Comparison of ENCODE assay signal across 28 mouse cellular contexts in the genomic region with DNA sequence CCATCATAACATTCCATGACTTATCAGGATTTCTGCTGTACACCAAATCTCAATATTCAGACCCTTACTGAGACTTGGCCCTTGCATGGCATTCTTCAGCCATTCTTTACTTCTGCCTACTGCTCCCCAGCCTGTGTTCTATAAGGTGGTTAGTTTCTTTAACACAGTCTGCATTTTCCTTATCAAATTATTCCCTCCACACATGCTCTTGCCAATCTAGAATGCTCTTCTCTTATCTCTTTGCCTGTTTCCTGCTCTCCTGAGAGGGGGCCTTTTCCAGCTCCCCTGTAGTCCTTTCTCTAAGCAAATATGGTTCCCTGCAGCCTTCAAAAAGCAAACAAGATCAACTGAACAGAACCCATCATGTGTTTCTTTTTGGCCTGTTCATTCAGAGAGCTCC.
"Had no signal": no experiment of that assay in that cellular context is flagged by ENCODE, and none has a peak within 500 bp of the region (broad histone marks: within the 10 kb centered on the region; RNA-seq: fewer than 3 reads in every experiment).

No protein-coding gene starts in this region.

- H3K4me3 ChIP-seq: gastrocnemius, adult 2 months; heart, adult 2 months; heart, embryonic 13.5 days; heart, embryonic 15.5 days; hindbrain, embryonic 10.5 days; hindbrain, embryonic 12.5 days; kidney, embryonic 15.5 days; limb, embryonic 13.5 days; limb, embryonic 15.5 days; liver, embryonic 12.5 days; liver, embryonic 15.5 days had no signal

- ATAC-seq: hindbrain, postnatal 0 days; intestine, embryonic 16.5 days; liver, embryonic 12.5 days had no signal

- H3K9ac ChIP-seq: heart, embryonic 13.5 days; heart, embryonic 15.5 days; hindbrain, embryonic 12.5 days; hindbrain, embryonic 14.5 days; kidney, embryonic 15.5 days; limb, embryonic 13.5 days; limb, embryonic 15.5 days; liver, embryonic 12.5 days; liver, embryonic 15.5 days had no signal

- H3K4me1 ChIP-seq: heart, embryonic 15.5 days; hindbrain, embryonic 10.5 days; hindbrain, embryonic 12.5 days; kidney, embryonic 15.5 days; limb, embryonic 13.5 days; limb, embryonic 15.5 days had no signal

- H3K36me3 ChIP-seq: heart, embryonic 13.5 days; heart, embryonic 15.5 days; hindbrain, embryonic 10.5 days; hindbrain, embryonic 12.5 days; kidney, embryonic 15.5 days; limb, embryonic 13.5 days; limb, embryonic 15.5 days; liver, embryonic 12.5 days; liver, embryonic 15.5 days had no signal

- H3K9me3 ChIP-seq: heart, embryonic 13.5 days; heart, embryonic 15.5 days; hindbrain, embryonic 10.5 days; hindbrain, embryonic 12.5 days; kidney, embryonic 15.5 days; limb, embryonic 13.5 days; limb, embryonic 15.5 days; liver, embryonic 12.5 days; liver, embryonic 15.5 days had no signal

- DNase-seq: gastrocnemius, adult 2 months; gastrocnemius, postnatal 10 days; gastrocnemius, postnatal 25 days; heart, adult 2 months; heart, postnatal 14 days; heart, postnatal 36 days; kidney, adult 11 months; kidney, adult 2 months; kidney, adult 9 months; kidney, postnatal 14 days; kidney, postnatal 36 days; layer of hippocampus, adult 9-11 months; layer of hippocampus, postnatal 36 days; left cerebral cortex, postnatal 4 days had no signal

- H3K4me2 ChIP-seq: heart, embryonic 11.5 days; heart, embryonic 13.5 days; heart, embryonic 15.5 days; hindbrain, embryonic 12.5 days; hindbrain, embryonic 14.5 days; kidney, embryonic 15.5 days; limb, embryonic 13.5 days; limb, embryonic 15.5 days; liver, embryonic 12.5 days; liver, embryonic 15.5 days had no signal

- H3K27me3 ChIP-seq: heart, embryonic 13.5 days; heart, embryonic 15.5 days; hindbrain, embryonic 12.5 days; kidney, embryonic 15.5 days; limb, embryonic 13.5 days; limb, embryonic 15.5 days; liver, embryonic 12.5 days; liver, embryonic 15.5 days had no signal

- H3K27ac ChIP-seq: gastrocnemius, adult 2 months; heart, adult 2 months; heart, embryonic 13.5 days; heart, embryonic 15.5 days; hindbrain, embryonic 10.5 days; hindbrain, embryonic 12.5 days; hindbrain, embryonic 14.5 days; hindbrain, postnatal 0 days; kidney, embryonic 15.5 days; kidney, postnatal 0 days; limb, embryonic 13.5 days; limb, embryonic 15.5 days; liver, embryonic 12.5 days; liver, embryonic 15.5 days had no signal
